Mouse (Mus musculus) activated CD4-positive, CD25-positive, alpha-beta regulatory T cell, adult 9 weeks (primary cell): ENCODE data around the gene Acot6. TPM values are rescaled to one million over a fixed set of nuclear protein-coding genes. Genes with fewer than 3 reads are reported as not detected.

Experiments used
- polyA plus RNA-seq: library from polyadenylated mRNA; unstranded; fragments of 100-300 nt; shearing (Covaris generic); gene quantifications from one replicate; pipeline ENCODE4 v1.2.1, GENCODE M21; 2017

Gene Acot6
- polyA plus RNA-seq, result 0.75 TPM

DNA sequence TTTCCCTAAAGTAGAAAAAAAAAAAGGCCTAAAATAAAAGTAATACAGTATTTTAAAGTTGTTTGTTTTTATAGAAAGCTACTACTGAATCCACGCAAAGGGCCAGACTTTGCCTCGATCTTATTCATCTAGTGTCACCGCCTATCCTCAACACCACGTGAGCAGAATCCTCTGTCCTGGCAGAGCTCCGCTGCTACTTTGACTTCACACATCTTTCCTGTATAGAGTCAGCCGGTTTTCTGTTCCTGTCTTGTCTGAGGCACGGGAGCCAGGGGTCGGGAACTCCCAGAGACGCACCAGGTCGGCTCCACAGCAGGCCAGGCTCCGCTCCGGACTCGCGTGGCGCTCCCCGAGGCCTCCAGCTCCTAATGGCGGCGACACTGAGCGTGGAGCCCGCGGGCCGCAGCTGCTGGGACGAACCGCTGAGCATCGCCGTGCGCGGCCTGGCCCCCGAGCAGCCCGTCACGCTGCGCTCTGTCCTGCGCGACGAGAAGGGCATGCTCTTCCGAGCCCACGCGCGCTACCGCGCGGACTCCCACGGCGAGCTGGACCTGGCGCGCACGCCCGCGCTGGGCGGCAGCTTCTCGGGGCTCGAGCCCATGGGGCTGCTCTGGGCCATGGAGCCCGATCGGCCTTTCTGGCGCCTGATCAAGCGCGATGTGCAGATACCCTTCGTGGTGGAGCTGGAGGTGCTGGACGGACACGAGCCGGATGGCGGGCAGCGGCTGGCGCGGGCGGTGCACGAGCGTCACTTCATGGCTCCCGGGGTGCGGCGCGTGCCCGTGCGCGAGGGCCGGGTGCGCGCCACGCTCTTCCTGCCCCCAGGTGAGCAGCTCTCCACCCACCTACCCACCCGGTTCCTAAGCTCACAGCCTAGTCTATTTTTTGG is at the start of gene Acot6:
Gene Acot6 (plus strand): TSS at position 51 of the 889 bp plus-strand sequence.

DNA sequence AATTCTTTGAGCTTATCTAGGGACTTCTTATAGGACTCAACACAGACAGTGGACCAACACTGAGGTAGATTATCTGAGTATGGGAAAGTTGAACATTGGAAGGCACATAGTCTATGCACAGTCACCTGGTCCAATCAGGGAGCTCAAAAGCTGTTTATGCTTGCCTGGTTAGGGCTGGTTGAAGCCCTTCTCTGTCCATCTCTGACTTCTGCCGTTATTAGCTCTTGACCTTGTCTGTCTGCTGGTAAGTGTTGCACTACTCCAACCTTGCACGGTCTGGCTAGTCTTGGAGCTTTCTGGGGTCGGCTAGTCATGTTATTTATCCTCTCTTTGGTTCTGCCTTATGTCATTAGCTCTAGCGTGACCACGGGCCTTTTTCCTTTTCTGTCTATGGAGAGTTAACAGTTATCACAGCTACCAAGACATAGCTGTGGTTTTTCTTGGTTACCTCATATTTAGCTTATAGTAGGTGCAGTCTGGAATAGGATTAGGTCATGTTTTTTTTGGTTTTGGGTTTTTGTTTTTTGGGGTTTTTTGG is 48.4 kb upstream of the Acot6 start, which contains the start of gene Acot3:
Gene Acot3 (plus strand): TSS at position 208 of the 538 bp plus-strand sequence.

DNA sequence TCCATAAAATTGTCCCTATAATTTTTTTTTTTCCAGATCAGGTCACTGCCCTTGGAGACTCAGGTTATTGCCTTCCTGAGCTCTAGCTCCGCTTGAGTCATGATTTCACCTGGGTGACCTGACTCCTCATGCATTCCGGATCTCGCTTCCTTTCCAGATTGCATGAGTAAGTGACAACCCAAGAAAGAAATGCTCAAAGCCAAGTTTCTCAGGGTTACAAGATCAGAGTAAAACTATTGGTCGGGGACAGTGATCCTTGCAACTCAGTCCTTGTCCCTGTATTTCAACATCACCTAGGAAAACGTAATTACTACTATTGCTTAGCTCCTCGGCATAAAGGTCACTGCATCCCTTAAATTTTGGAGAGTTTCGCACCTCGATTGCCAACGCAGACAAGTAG is 31.5 kb upstream of the Acot6 start, which contains the start of gene Acot5:
Gene Acot5 (plus strand): TSS at position 340 of the 400 bp plus-strand sequence.

GRCm38 (mm10) chr12:84114153-84114994 is 13.9 kb downstream of the Acot6 start, which contains the start of gene Dnal1:
Gene Dnal1 (plus strand): TSS chr12:84114366.

GRCm38 (mm10) chr12:84147954-84148621 is 47.6 kb downstream of the Acot6 start, which contains the start of gene Pnma1:
Gene Pnma1 (minus strand): TSS chr12:84148489.

Other genes starting within 250 kb of the Acot6 start
- 41.6 TPM for gene Numb, start 178.7 kb upstream of the Acot6 start, polyA plus RNA-seq
- 2.0 TPM for gene Riox1, start 150.0 kb upstream of the Acot6 start, polyA plus RNA-seq
- gene Heatr4, start 115.8 kb upstream of the Acot6 start, polyA plus RNA-seq, result not detected
- gene Acot2, start 112.8 kb upstream of the Acot6 start, polyA plus RNA-seq, result 1.5 TPM
- not detected for gene Acot1, start 91.2 kb upstream of the Acot6 start, polyA plus RNA-seq
- gene Acot4, start 62.3 kb upstream of the Acot6 start, polyA plus RNA-seq, result not detected
- gene Gm49366, start 61.7 kb upstream of the Acot6 start, polyA plus RNA-seq, result not detected
- not detected for gene Acot3, start 48.5 kb upstream of the Acot6 start, polyA plus RNA-seq
- gene Acot5, start 31.3 kb upstream of the Acot6 start, polyA plus RNA-seq, result not detected
- 0.86 TPM for gene Dnal1, start 13.7 kb downstream of the Acot6 start, polyA plus RNA-seq
- not detected for gene Pnma1, start 47.8 kb downstream of the Acot6 start, polyA plus RNA-seq
- gene Elmsan1, start 118.2 kb downstream of the Acot6 start, polyA plus RNA-seq, result 28.9 TPM
- gene Ptgr2, start 184.6 kb downstream of the Acot6 start, polyA plus RNA-seq, result 38.0 TPM
- gene Zfp410, start 216.2 kb downstream of the Acot6 start, polyA plus RNA-seq, result 71.4 TPM